Mouse (Mus musculus) liver, postnatal 0 days (tissue): Measurements from ENCODE around the gene Msi2. TPM values are rescaled to one million over a fixed set of nuclear protein-coding genes. Genes with fewer than 3 reads are reported as not detected.

Source experiments
- ATAC-seq: fragments of 200-750 bp; cut with Nextera tagmentation; 2 replicates; pipeline ENCODE4 v1.8.0; 2017; ENCODE audit warnings: mild to moderate bottlenecking, moderate library complexity
- DNase-seq: peaks from one replicate; pipeline ENCODE4 v3.0.0-alpha.2; 2016
- H3K27ac ChIP-seq: fragments of 300-500 bp; sonication (generic); 2 replicates; pipeline ENCODE4 v1.5.1; 2014; ENCODE audit warnings: antibody characterized with exemption, moderate library complexity, mild to moderate bottlenecking, low read depth
- H3K27me3 ChIP-seq: fragments of 300-500 bp; sonication (generic); 2 replicates; pipeline ENCODE4 v1.6.1; 2014; ENCODE audit warnings: low read length, control low read depth, mixed read lengths; ENCODE audit not compliant: insufficient read depth
- H3K36me3 ChIP-seq: fragments of 300-500 bp; sonication (generic); replicated peaks from 2 replicates; pipeline ENCODE4 v1.6.1; 2014; ENCODE audit warnings: mild to moderate bottlenecking, control low read depth, low read length, moderate library complexity, mixed read lengths; ENCODE audit not compliant: insufficient read depth
- H3K4me1 ChIP-seq: fragments of 300-500 bp; sonication (generic); 2 replicates; pipeline ENCODE4 v1.6.1; 2014; ENCODE audit warnings: antibody characterized with exemption, mild to moderate bottlenecking, control low read depth; ENCODE audit not compliant: insufficient read depth
- H3K4me2 ChIP-seq: fragments of 300-500 bp; sonication (generic); 2 replicates; pipeline ENCODE4 v1.6.1; 2014; ENCODE audit warnings: low read depth, mild to moderate bottlenecking, low read length, moderate library complexity, mixed read lengths
- H3K4me3 ChIP-seq: fragments of 300-500 bp; sonication (generic); 2 replicates; pipeline ENCODE4 v1.5.1; 2014; ENCODE audit warnings: low read depth, low read length
- H3K9ac ChIP-seq: fragments of 300-500 bp; sonication (generic); replicated peaks from 2 replicates; pipeline ENCODE4 v1.6.1; 2014; ENCODE audit warnings: mild to moderate bottlenecking, moderate library complexity
- H3K9me3 ChIP-seq: fragments of 300-500 bp; sonication (generic); 2 replicates; pipeline ENCODE4 v1.6.1; 2016; ENCODE audit warnings: mild to moderate bottlenecking, control low read depth, low read length, mixed read lengths
- CTCF ChIP-seq: sonication (generic); IDR thresholded peaks from 2 replicates; pipeline ENCODE4 v1.5.1; 2016; ENCODE audit warnings: antibody characterized with exemption, low read depth
- EP300 ChIP-seq: IDR thresholded peaks from 2 replicates; pipeline ENCODE4 v1.6.1; 2016; ENCODE audit warnings: antibody characterized with exemption, low read depth, mild to moderate bottlenecking
- WGBS: fragments of 180-500 bp; shearing (Covaris S2); extraction: QIAGEN DNeasy Blood & Tissue Kit; methylation state at CpG from one replicate; pipeline ENCODE4 v1.1.7; 2014; ENCODE audit not compliant: insufficient replicate concordance; 5-methylcytosine and 5-hydroxymethylcytosine counted together
- polyA plus RNA-seq: library from polyadenylated mRNA; unstranded; fragments of >200 nt; fragmentation: Nextera tagmentation; extraction: Ambion mirVana; gene quantifications from 2 replicates; pipeline ENCODE4 v1.2.1, GENCODE M21; 2015

Msi2 gene
- polyA plus RNA-seq, 1 experiment from 2014 or later = 3.7 TPM

DNA sequence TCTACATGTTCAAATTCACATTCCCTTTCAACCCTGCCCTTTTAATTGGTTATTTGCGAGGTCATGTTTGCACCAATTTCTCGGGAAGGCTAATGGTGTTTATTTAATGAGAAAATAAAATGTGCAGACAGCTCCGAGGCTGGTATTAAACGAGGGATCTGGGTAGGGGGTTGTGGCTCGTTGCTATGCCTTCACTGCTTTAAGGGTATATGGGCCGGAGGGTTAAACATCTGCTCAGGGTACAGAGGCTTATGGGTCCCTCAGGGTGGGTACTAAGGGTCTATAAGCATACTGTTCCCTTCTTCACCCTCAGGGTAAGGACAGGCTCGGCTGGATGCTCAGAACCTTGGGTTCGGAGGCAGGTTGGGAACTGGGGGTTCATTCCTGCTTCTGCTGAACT, 245.6 kb downstream of the Msi2 start:
- TF ChIP-seq EP300 (no peak), CTCF (no peak)
- DNase-seq = no peak
- Histone ChIP-seq H3K27ac (no peak overlapping the region), H3K4me3 (no peak overlapping the region), H3K4me2 (no peak overlapping the region), H3K9me3 (no peaks in the 10 kb centered on the region), H3K9ac (no peak overlapping the region), H3K36me3 (no peaks in the 10 kb centered on the region), H3K27me3 (no peaks in the 10 kb centered on the region), H3K4me1 (no peaks in the 10 kb centered on the region; the same call in 1 of the 2 replicates)
- 82% methylated on average over 8 of the region's 8 CpGs for WGBS
- ATAC-seq = no peak

GRCm38 (mm10) chr11:88471981-88472647, 246.2 kb downstream of the Msi2 start:
- TF ChIP-seq EP300 = no peak
- TF ChIP-seq CTCF = no peak
- no peak for ATAC-seq

GRCm38 (mm10) chr11:88470599-88470998, 247.7 kb downstream of the Msi2 start:
- Histone ChIP-seq H3K27me3 (no peaks in the 10 kb centered on the region), H3K4me1 (no peaks in the 10 kb centered on the region; the same call in 1 of the 2 replicates), H3K27ac (no peak overlapping the region), H3K36me3 (no peaks in the 10 kb centered on the region), H3K9me3 (no peaks in the 10 kb centered on the region), H3K9ac (no peak overlapping the region), H3K4me2 (no peak overlapping the region), H3K4me3 (no peak overlapping the region)
- DNase-seq = no peak
- TF ChIP-seq EP300 = no peak
- no peak for TF ChIP-seq CTCF
- no peak for ATAC-seq

More at GRCm38 (mm10) chr11:88471981-88472647, 246.2 kb downstream of the Msi2 start:
- Histone ChIP-seq H3K4me2 (no peak overlapping the region), H3K27me3 (no peaks in the 10 kb centered on the region), H3K27ac (no peak overlapping the region), H3K9me3 (no peaks in the 10 kb centered on the region), H3K36me3 (no peaks in the 10 kb centered on the region), H3K9ac (no peak overlapping the region), H3K4me1 (no peaks in the 10 kb centered on the region; the same call in 1 of the 2 replicates), H3K4me3 (no peak overlapping the region)
- 80% methylated on average over 12 of the region's 12 CpGs for WGBS
- DNase-seq = no peak

DNA sequence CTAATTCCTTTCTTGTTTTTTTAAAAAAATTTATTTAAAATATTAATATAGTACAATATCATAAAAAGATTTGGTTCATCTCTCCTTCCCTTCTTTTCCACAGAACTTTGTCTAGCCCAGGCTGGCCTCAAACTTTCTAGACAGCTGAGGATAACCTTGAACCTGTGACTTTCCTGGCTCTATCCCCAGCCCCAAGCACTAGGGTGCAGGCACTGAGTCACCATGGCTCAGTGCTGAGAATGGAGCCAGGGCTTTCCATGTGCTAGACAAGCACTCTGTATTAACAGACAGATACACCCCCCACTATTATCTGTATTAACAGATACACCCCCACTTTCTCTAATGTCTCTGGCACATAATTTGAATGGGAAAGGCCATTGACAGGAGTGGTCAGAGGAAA, 249.3 kb downstream of the Msi2 start:
- ATAC-seq = no peak
- Histone ChIP-seq H3K9me3 (no peaks in the 10 kb centered on the region), H3K4me1 (no peaks in the 10 kb centered on the region; the same call in 1 of the 2 replicates), H3K36me3 (no peaks in the 10 kb centered on the region), H3K27me3 (no peaks in the 10 kb centered on the region), H3K4me3 (no peak overlapping the region), H3K4me2 (no peak overlapping the region), H3K9ac (no peak overlapping the region), H3K27ac (no peak overlapping the region)
- no peak for DNase-seq
- TF ChIP-seq CTCF (no peak), EP300 (no peak)

DNA sequence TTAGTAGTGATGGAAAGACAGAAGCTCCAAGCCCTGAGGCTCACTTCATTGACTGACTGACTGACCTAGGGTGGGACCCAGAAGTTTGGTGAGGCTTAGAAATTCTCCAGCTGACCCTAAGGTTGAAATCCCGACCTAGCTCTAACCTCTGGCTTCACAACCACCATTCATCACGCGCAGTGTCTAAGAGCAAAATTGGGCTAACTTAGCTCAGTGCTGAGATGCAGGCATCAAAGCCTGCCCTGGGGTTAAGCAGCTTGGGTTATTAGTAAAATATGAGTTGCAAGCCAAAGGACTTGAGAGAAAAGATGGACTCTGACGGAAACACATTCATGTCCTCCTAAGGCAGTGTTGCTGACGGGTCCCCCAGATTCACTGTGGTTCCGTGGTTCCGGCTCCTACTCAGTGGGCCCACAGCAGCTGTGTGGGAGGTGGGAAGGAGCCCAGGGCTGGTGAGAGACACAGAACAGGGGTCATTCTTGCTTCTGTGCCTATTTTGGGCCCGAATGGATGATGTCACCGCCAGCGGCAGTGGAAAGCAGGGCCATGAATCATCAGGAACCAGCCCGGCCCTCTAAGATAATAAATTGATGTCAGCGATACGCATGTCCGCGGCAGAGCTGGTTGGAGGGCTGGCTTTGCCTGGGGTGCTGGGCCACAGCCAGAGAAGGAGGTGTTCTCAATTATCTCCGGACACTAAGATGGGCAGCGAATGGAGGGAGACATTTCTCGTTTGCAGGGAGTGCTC, 250.6 kb downstream of the Msi2 start:
- Histone ChIP-seq H3K9ac (no peak overlapping the region), H3K4me1 (no peaks in the 10 kb centered on the region; the same call in 1 of the 2 replicates), H3K4me3 (no peak overlapping the region), H3K27ac (no peak overlapping the region), H3K4me2 (no peak overlapping the region), H3K9me3 (no peaks in the 10 kb centered on the region), H3K36me3 (no peaks in the 10 kb centered on the region), H3K27me3 (no peaks in the 10 kb centered on the region)
- DNase-seq = no peak
- TF ChIP-seq CTCF = no peak
- TF ChIP-seq EP300 = no peak
- WGBS = 70% methylated on average over 18 of the region's 18 CpGs
- no peak for ATAC-seq

GRCm38 (mm10) chr11:88463951-88464350, 254.4 kb downstream of the Msi2 start:
- Histone ChIP-seq H3K4me2 (no peak overlapping the region), H3K27ac (no peak overlapping the region), H3K27me3 (no peaks in the 10 kb centered on the region), H3K4me3 (no peak overlapping the region), H3K36me3 (no peaks in the 10 kb centered on the region), H3K9ac (no peak overlapping the region), H3K9me3 (no peaks in the 10 kb centered on the region), H3K4me1 (no peaks in the 10 kb centered on the region)
- ATAC-seq (no peak), DNase-seq (no peak)
- WGBS = 89% methylated on average over 6 of the region's 6 CpGs
- TF ChIP-seq EP300 (no peak), CTCF (no peak)
